Mouse (Mus musculus) CH12.LX (cell line): ENCODE data around the gene Dmrt2. TPM values are rescaled to one million over a fixed set of nuclear protein-coding genes. Genes with fewer than 3 reads are reported as not detected.

Experiments
- DNase-seq: peaks from one replicate; pipeline ENCODE4 v3.0.0-alpha.2; 2013; ENCODE audit errors: extremely low read depth
- H3K27ac ChIP-seq: 2 replicates; pipeline ENCODE4 v1.5.1; 2012; ENCODE audit warnings: low read depth, mild to moderate bottlenecking, control low read depth, moderate library complexity; ENCODE audit not compliant: insufficient read depth
- H3K27me3 ChIP-seq: replicated peaks from 2 replicates; pipeline ENCODE3; 2012; ENCODE audit warnings: inconsistent platforms
- H3K36me3 ChIP-seq, 2 experiments: replicated peaks in 1 of 2; 2 replicates each; pipeline versions ENCODE3 to v1.6.1; 2012; ENCODE audit warnings: inconsistent platforms in 1 of 2, low read length in 1 of 2, mild to moderate bottlenecking in 1 of 2, mixed read lengths in 1 of 2, moderate library complexity in 1 of 2; ENCODE audit not compliant: control insufficient read depth in 1 of 2, insufficient read depth in 1 of 2
- H3K4me1 ChIP-seq, 2 experiments: 2 replicates each; pipeline ENCODE4 v1.6.1; 2012; ENCODE audit warnings: inconsistent platforms in 1 of 2, moderate library complexity in 1 of 2; ENCODE audit not compliant: insufficient read depth in 2 of 2, control insufficient read depth in 1 of 2
- H3K4me2 ChIP-seq: 2 replicates; pipeline ENCODE4 v1.6.1; 2012; ENCODE audit warnings: low read depth, mild to moderate bottlenecking, control low read depth; ENCODE audit not compliant: poor library complexity, insufficient read depth, severe bottlenecking
- H3K4me3 ChIP-seq, 3 experiments: fragments of 150-350 bp in 1 of 3; sonication (generic) in 1 of 3; replicated peaks in 1 of 3; 2 replicates each; pipeline versions ENCODE3 to v1.5.1; 2011 to 2012; ENCODE audit warnings: low read depth in 2 of 3, low read length in 2 of 3, mild to moderate bottlenecking in 2 of 3, moderate library complexity in 2 of 3, control low read depth in 1 of 3, improper control_type of control experiment in 1 of 3, inconsistent platforms in 1 of 3, mixed read lengths in 1 of 3; ENCODE audit not compliant: poor library complexity in 1 of 3
- H3K79me2 ChIP-seq: replicated peaks from 2 replicates; pipeline ENCODE4 v1.6.1; 2012; ENCODE audit warnings: mild to moderate bottlenecking, moderate library complexity; ENCODE audit not compliant: control insufficient read depth, poor library complexity, insufficient read depth, severe bottlenecking; ENCODE audit errors: extremely low read depth
- H3K9ac ChIP-seq: 2 replicates; pipeline ENCODE4 v1.6.1; 2012; ENCODE audit warnings: low read depth, mild to moderate bottlenecking, control low read depth, moderate library complexity; ENCODE audit not compliant: insufficient read depth
- H3K9me3 ChIP-seq: replicated peaks from 2 replicates; pipeline ENCODE3; 2012; ENCODE audit warnings: low read length, inconsistent platforms, mixed read lengths
- BHLHE40 ChIP-seq: IDR thresholded peaks from 2 replicates; pipeline ENCODE4 v1.6.1; 2011; ENCODE audit warnings: mild to moderate bottlenecking, low read depth, low read length, improper control_type of control experiment
- CHD2 ChIP-seq: IDR thresholded peaks from 2 replicates; pipeline ENCODE4 v1.6.1; 2011; ENCODE audit warnings: low read length, improper control_type of control experiment
- CTCF ChIP-seq, 2 experiments: IDR thresholded peaks in 1 of 2; conservative IDR thresholded peaks in 1 of 2; 2 replicates each; pipeline ENCODE4 v1.5.1; 2011 to 2012; ENCODE audit warnings: low read depth in 2 of 2, low read length in 2 of 2, improper control_type of control experiment in 1 of 2, inconsistent platforms in 1 of 2, mild to moderate bottlenecking in 1 of 2, moderate library complexity in 1 of 2
- E2F4 ChIP-seq: IDR thresholded peaks from 2 replicates; pipeline ENCODE4 v1.6.1; 2011; ENCODE audit warnings: low read depth, low read length, improper control_type of control experiment; ENCODE audit not compliant: insufficient replicate concordance
- ETS1 ChIP-seq: conservative IDR thresholded peaks from 2 replicates; pipeline ENCODE4 v1.6.1; 2012; ENCODE audit warnings: low read depth, mild to moderate bottlenecking, inconsistent platforms, low read length, improper control_type of control experiment, moderate library complexity
- GABPA ChIP-seq: IDR thresholded peaks from 2 replicates; pipeline ENCODE4 v1.6.1; 2012; ENCODE audit warnings: low read depth, low read length, improper control_type of control experiment, inconsistent platforms; ENCODE audit not compliant: insufficient replicate concordance
- JUN ChIP-seq: IDR thresholded peaks from 2 replicates; pipeline ENCODE4 v1.6.1; 2011; ENCODE audit warnings: low read depth, mild to moderate bottlenecking, low read length, improper control_type of control experiment, moderate library complexity; ENCODE audit not compliant: insufficient read depth
- JUND ChIP-seq: conservative IDR thresholded peaks from 2 replicates; pipeline ENCODE4 v1.6.1; 2011; ENCODE audit warnings: low read depth, low read length, improper control_type of control experiment
- MEF2A ChIP-seq: IDR thresholded peaks from 2 replicates; pipeline ENCODE4 v1.6.1; 2014; ENCODE audit warnings: low read depth, mild to moderate bottlenecking, inconsistent platforms, low read length, improper control_type of control experiment, borderline replicate concordance
- MXI1 ChIP-seq: IDR thresholded peaks from 2 replicates; pipeline ENCODE4 v1.6.1; 2011; ENCODE audit warnings: mild to moderate bottlenecking, low read depth, low read length, improper control_type of control experiment
- MYC ChIP-seq: IDR thresholded peaks from 2 replicates; pipeline ENCODE4 v1.6.1; 2011; ENCODE audit warnings: low read depth, mild to moderate bottlenecking, improper control_type of control experiment, low read length
- NELFE ChIP-seq: IDR thresholded peaks from 2 replicates; pipeline ENCODE4 v1.6.1; 2011; ENCODE audit warnings: low read depth, low read length, improper control_type of control experiment
- NRF1 ChIP-seq: IDR thresholded peaks from 2 replicates; pipeline ENCODE4 v1.6.1; 2014; ENCODE audit warnings: low read depth, mild to moderate bottlenecking, inconsistent platforms, low read length, improper control_type of control experiment, moderate library complexity
- RAD21 ChIP-seq: IDR thresholded peaks from 2 replicates; pipeline ENCODE4 v1.6.1; 2011; ENCODE audit warnings: low read depth, mild to moderate bottlenecking, low read length, improper control_type of control experiment, moderate library complexity
- SIN3A ChIP-seq: IDR thresholded peaks from 2 replicates; pipeline ENCODE4 v1.6.1; 2012; ENCODE audit warnings: low read length, improper control_type of control experiment, inconsistent platforms
- SMC3 ChIP-seq: IDR thresholded peaks from 2 replicates; pipeline ENCODE4 v1.6.1; 2011; ENCODE audit warnings: low read depth, low read length, improper control_type of control experiment
- TCF12 ChIP-seq: IDR thresholded peaks from 2 replicates; pipeline ENCODE4 v1.6.1; 2014; ENCODE audit warnings: low read depth, mild to moderate bottlenecking, inconsistent platforms, low read length, improper control_type of control experiment
- USF2 ChIP-seq: conservative IDR thresholded peaks from 2 replicates; pipeline ENCODE4 v1.6.1; 2011; ENCODE audit warnings: low read depth, low read length, improper control_type of control experiment
- ZC3H11A ChIP-seq: IDR thresholded peaks from 2 replicates; pipeline ENCODE4 v1.6.1; 2012; ENCODE audit warnings: low read depth, mild to moderate bottlenecking, inconsistent platforms, low read length, improper control_type of control experiment
- ZKSCAN1 ChIP-seq: IDR thresholded peaks from 2 replicates; pipeline ENCODE4 v1.6.1; 2012; ENCODE audit warnings: low read depth, inconsistent platforms, low read length, improper control_type of control experiment, borderline replicate concordance
- ZMIZ1 ChIP-seq: IDR thresholded peaks from 2 replicates; pipeline ENCODE4 v1.6.1; 2012; ENCODE audit warnings: low read depth, mild to moderate bottlenecking, inconsistent platforms, low read length, improper control_type of control experiment
- ZNF384 ChIP-seq: IDR thresholded peaks from 2 replicates; pipeline ENCODE4 v1.6.1; 2012; ENCODE audit warnings: low read depth, low read length, improper control_type of control experiment, inconsistent platforms
- dilution Hi-C: fragments of 300-500 bp; cut with MboI; formaldehyde crosslinking; loops from 2 replicates; pipeline ENCODE4 v1.14.3; 2020; ENCODE audit warnings: low sequenced_read_pairs; ENCODE audit not compliant: extremely low pct_unique_long_range_greater_than_20kb, extremely low pct_ligation_motif_present
- in situ Hi-C: fragments of 300-500 bp; cut with MboI; formaldehyde crosslinking; loops from 3 replicates; pipeline ENCODE4 v1.14.3; 2019; ENCODE audit warnings: low sequenced_read_pairs, low pct_ligation_motif_present, low pct_unique_long_range_greater_than_20kb, mixed read lengths
- polyA plus RNA-seq: library from polyadenylated mRNA; unstranded; fragments of >175 nt; gene quantifications from 2 replicates; pipeline ENCODE4 v1.2.1, GENCODE M21; 2012; ENCODE audit warnings: low read depth; ENCODE audit not compliant: insufficient read length
- total RNA-seq, 2 experiments: library from RNA; depleted of rRNA; stranded (reverse); fragments of 300-350 nt in 1 of 2; fragments of >200 nt in 1 of 2; gene quantifications; 2 replicates each; pipeline ENCODE4 v1.2.3; 2012 to 2014

Gene Dmrt2
- total and polyA plus RNA-seq, 3 experiments = not detected

DNA sequence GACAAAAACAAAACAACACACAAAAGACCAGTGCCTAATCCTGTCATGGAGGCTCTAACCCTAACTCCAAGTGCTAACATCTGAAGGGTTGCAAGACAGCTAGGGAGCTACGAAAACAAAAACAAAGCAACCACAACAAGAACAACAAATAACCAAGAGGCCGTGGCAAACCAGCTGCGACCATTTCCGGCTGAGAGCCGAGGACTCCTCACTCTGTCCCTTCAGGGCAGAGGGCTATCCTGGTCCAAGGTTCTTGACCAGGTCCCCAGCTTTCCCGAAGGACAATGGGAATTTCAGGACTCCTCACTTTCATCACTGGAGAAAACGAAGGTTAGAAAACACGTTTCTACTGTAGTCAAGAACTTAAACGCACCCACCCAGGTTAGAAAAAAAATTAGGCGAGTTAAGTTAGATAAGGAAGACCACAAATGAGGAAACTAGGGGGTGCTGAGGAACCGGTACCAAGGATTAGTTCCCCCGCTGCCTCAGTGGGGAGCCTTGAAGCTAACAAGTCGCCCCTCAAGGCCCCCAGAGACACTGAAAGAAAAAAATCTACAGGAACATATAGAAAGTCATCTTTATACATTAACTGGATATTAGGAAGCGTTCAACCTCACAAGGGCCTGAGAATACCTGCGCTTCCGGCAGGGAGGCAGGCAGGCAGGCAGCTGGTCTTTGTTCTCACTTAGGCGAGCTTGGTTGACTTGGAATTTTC, 1.5 kb upstream of the Dmrt2 start:
- H3K9me3 ChIP-seq = peaks cover 5% of the 10 kb centered on the region
- no peak overlapping the region; the same call in 1 of the 2 replicates for H3K4me2 ChIP-seq
- no peaks in the 10 kb centered on the region for H3K4me1 ChIP-seq
- no peak overlapping the region for H3K9ac ChIP-seq
- H3K27me3 ChIP-seq = no peaks in the 10 kb centered on the region
- H3K4me3 ChIP-seq = no peak overlapping the region
- dilution Hi-C loops (no loop called here), in situ Hi-C loops (no loop called here)
- no peaks in the 10 kb centered on the region for H3K79me2 ChIP-seq
- no peaks in the 10 kb centered on the region for H3K36me3 ChIP-seq
- no peak overlapping the region for H3K27ac ChIP-seq
- DNase-seq = no peak
- no peak for TF ChIP-seq ETS1
- TF ChIP-seq GABPA = no peak
- no peak for TF ChIP-seq CHD2
- TF ChIP-seq RAD21 = no peak
- no peak for TF ChIP-seq ZKSCAN1
- no peak for TF ChIP-seq BHLHE40
- TF ChIP-seq ZC3H11A = no peak
- no peak for TF ChIP-seq ZNF384
- TF ChIP-seq JUND = no peak
- no peak for TF ChIP-seq USF2
- TF ChIP-seq E2F4 = no peak
- no peak for TF ChIP-seq NELFE
- no peak for TF ChIP-seq MEF2A
- no peak for TF ChIP-seq ZMIZ1
- no peak for TF ChIP-seq CTCF (conservative IDR thresholded peaks at IDR 0.05 in 1 of 2, IDR thresholded peaks at IDR 0.05 in 1 of 2; ENCODE audit: low read depth in 2 of 2, low read length in 2 of 2)
- TF ChIP-seq SIN3A = no peak
- TF ChIP-seq MXI1 = no peak
- TF ChIP-seq JUN = no peak
- TF ChIP-seq NRF1 = no peak
- TF ChIP-seq TCF12 = no peak

DNA sequence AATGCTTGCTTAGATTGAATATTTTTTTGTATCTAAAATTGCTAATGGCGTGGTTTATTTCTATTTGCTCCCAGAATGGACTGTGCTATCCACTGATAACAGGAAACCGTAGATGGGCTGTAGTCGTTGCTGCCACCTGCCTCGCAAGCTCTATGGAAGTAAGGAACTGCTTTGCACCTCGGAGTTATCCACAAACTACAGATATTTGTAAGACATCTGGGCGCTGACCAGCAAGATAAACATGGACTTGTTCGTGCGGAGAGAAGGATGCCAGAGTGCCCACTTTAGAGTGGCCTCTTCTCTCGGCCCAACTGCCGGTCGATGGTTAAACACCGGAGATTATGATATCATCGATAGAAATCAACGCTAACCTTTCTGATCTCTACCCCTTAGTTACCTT, 530 bp upstream of the Dmrt2 start:
- Histone ChIP-seq H3K4me3 (no peak overlapping the region), H3K27me3 (no peaks in the 10 kb centered on the region), H3K4me1 (no peaks in the 10 kb centered on the region), H3K9ac (no peak overlapping the region), H3K36me3 (no peaks in the 10 kb centered on the region), H3K9me3 (peaks cover 5% of the 10 kb centered on the region), H3K79me2 (no peaks in the 10 kb centered on the region), H3K4me2 (no peak overlapping the region), H3K27ac (no peak overlapping the region)
- no peak for DNase-seq
- dilution Hi-C loops (no loop called here), in situ Hi-C loops (no loop called here)
- TF ChIP-seq CTCF (conservative IDR thresholded peaks at IDR 0.05 in 1 of 2, IDR thresholded peaks at IDR 0.05 in 1 of 2; ENCODE audit: low read depth in 2 of 2, low read length in 2 of 2) (no peak), MYC (no peak), USF2 (no peak), SMC3 (no peak)
